Mouse (Mus musculus) neural tube, embryonic 11.5 days (tissue): ENCODE measurements at regions not wholly inside any gene's neighbourhood (a gene's known extent, or its start where the extent isn't known, plus 50 kb on each side); places are given as distances from the start of the nearest gene placed in this dataset.

Experiments used
- ATAC-seq: fragments of 200-750 bp; cut with Nextera tagmentation; 2 replicates; pipeline ENCODE4 v1.8.0; 2017; ENCODE audit warnings: moderate number of reproducible peaks, mild to moderate bottlenecking, moderate TSS enrichment, moderate library complexity; ENCODE audit not compliant: insufficient read depth, low FRiP score, low TSS enrichment
- DNase-seq: peaks from one replicate; pipeline ENCODE4 v3.0.0-alpha.2; 2015; ENCODE audit warnings: low spot score
- H3K27ac ChIP-seq: fragments of 300-500 bp; sonication (generic); 2 replicates; pipeline ENCODE4 v1.5.1; 2014; ENCODE audit warnings: low read depth, mild to moderate bottlenecking, low read length
- H3K27me3 ChIP-seq: fragments of 300-500 bp; sonication (generic); 2 replicates; pipeline ENCODE4 v1.6.1; 2014; ENCODE audit warnings: mild to moderate bottlenecking, low read length, mixed read lengths; ENCODE audit not compliant: control insufficient read depth, insufficient read depth
- H3K36me3 ChIP-seq: fragments of 300-500 bp; sonication (generic); 2 replicates; pipeline ENCODE4 v1.6.1; 2014; ENCODE audit warnings: mild to moderate bottlenecking, low read length, moderate library complexity, mixed read lengths; ENCODE audit not compliant: control insufficient read depth, insufficient read depth
- H3K4me1 ChIP-seq: fragments of 300-500 bp; sonication (generic); 2 replicates; pipeline ENCODE4 v1.6.1; 2014; ENCODE audit warnings: low read length, mixed read lengths; ENCODE audit not compliant: control insufficient read depth, insufficient read depth
- H3K4me2 ChIP-seq: fragments of 300-500 bp; sonication (generic); 2 replicates; pipeline ENCODE4 v1.6.1; 2014; ENCODE audit warnings: low read depth, mild to moderate bottlenecking, moderate library complexity
- H3K4me3 ChIP-seq: fragments of 300-500 bp; sonication (generic); 2 replicates; pipeline ENCODE4 v1.5.1; 2014; ENCODE audit warnings: low read depth, low read length
- H3K9ac ChIP-seq: fragments of 300-500 bp; sonication (generic); 2 replicates; pipeline ENCODE4 v1.6.1; 2014; ENCODE audit warnings: mild to moderate bottlenecking, low read length
- H3K9me3 ChIP-seq: fragments of 300-500 bp; sonication (generic); 2 replicates; pipeline ENCODE4 v1.6.1; 2016; ENCODE audit warnings: low read length; ENCODE audit not compliant: control insufficient read depth
- WGBS: fragments of 180-500 bp; shearing (Covaris S2); extraction: QIAGEN DNeasy Blood & Tissue Kit; methylation state at CpG from one replicate; pipeline ENCODE4 v1.1.7; 2014; 5-methylcytosine and 5-hydroxymethylcytosine counted together

- WGBS = 78% methylated on average over 9 of the region's 10 CpGs
- no peak overlapping the region for H3K4me2 ChIP-seq
- H3K4me3 ChIP-seq = no peak overlapping the region
- no peak for DNase-seq
- ATAC-seq = no peak
- no peaks in the 10 kb centered on the region for H3K36me3 ChIP-seq
- no peaks in the 10 kb centered on the region for H3K4me1 ChIP-seq
- no peak overlapping the region for H3K27ac ChIP-seq
- H3K27me3 ChIP-seq = no peaks in the 10 kb centered on the region
- H3K9me3 ChIP-seq = no peaks in the 10 kb centered on the region
- no peak overlapping the region for H3K9ac ChIP-seq
Observed at GRCm38 (mm10) chr1:92720567-92720966, 71.9 kb upstream of the Otos start.

- WGBS = 93% methylated on average over 6 of the region's 6 CpGs
- H3K4me3 ChIP-seq = no peak overlapping the region
- H3K27ac ChIP-seq = no peak overlapping the region
- H3K4me2 ChIP-seq = no peak overlapping the region
- no peak for ATAC-seq
- H3K27me3 ChIP-seq = no peaks in the 10 kb centered on the region
- H3K4me1 ChIP-seq = no peaks in the 10 kb centered on the region
- H3K36me3 ChIP-seq = no peaks in the 10 kb centered on the region
- no peaks in the 10 kb centered on the region for H3K9me3 ChIP-seq
- H3K9ac ChIP-seq = no peak overlapping the region
- no peak for DNase-seq
Observed at GRCm38 (mm10) chr1:92719864-92720263, 71.2 kb upstream of the Otos start.

- Histone ChIP-seq H3K9me3 (no peaks in the 10 kb centered on the region), H3K4me2 (no peak overlapping the region), H3K4me1 (no peaks in the 10 kb centered on the region; the same call in 1 of the 2 replicates), H3K4me3 (no peak overlapping the region), H3K9ac (no peak overlapping the region), H3K27ac (no peak overlapping the region), H3K36me3 (no peaks in the 10 kb centered on the region), H3K27me3 (no peaks in the 10 kb centered on the region)
- no peak for ATAC-seq
- DNase-seq = no peak
- WGBS = 77% methylated on average over 4 of the region's 4 CpGs
Observed at GRCm38 (mm10) chr1:92718108-92718507, 69.5 kb upstream of the Otos start.

- DNase-seq (no peak), ATAC-seq (no peak)
- H3K27me3 ChIP-seq = no peaks in the 10 kb centered on the region
- 45% methylated on average over 9 of the region's 9 CpGs for WGBS
- no peak overlapping the region for H3K4me2 ChIP-seq
- no peak overlapping the region for H3K9ac ChIP-seq
- no peaks in the 10 kb centered on the region for H3K9me3 ChIP-seq
- H3K36me3 ChIP-seq = no peaks in the 10 kb centered on the region
- H3K27ac ChIP-seq = no peak overlapping the region
- no peaks in the 10 kb centered on the region; the same call in 1 of the 2 replicates for H3K4me1 ChIP-seq
- H3K4me3 ChIP-seq = no peak overlapping the region
Observed at GRCm38 (mm10) chr1:92714725-92715324, 66.2 kb upstream of the Otos start.

- no peaks in the 10 kb centered on the region; the same call in 1 of the 2 replicates for H3K4me1 ChIP-seq
- ATAC-seq (no peak), DNase-seq (no peak)
- H3K9me3 ChIP-seq = no peaks in the 10 kb centered on the region
- H3K27me3 ChIP-seq = no peaks in the 10 kb centered on the region
- no peaks in the 10 kb centered on the region for H3K36me3 ChIP-seq
- H3K9ac ChIP-seq = no peak overlapping the region
- 90% methylated on average over 8 of the region's 8 CpGs for WGBS
- no peak overlapping the region for H3K27ac ChIP-seq
- no peak overlapping the region for H3K4me3 ChIP-seq
- no peak overlapping the region for H3K4me2 ChIP-seq
Observed at GRCm38 (mm10) chr1:92712366-92712765, 63.7 kb upstream of the Otos start.

- Histone ChIP-seq H3K27ac (no peak overlapping the region), H3K4me2 (no peak overlapping the region), H3K9me3 (no peaks in the 10 kb centered on the region), H3K4me3 (no peak overlapping the region), H3K4me1 (no peaks in the 10 kb centered on the region; the same call in 1 of the 2 replicates), H3K36me3 (no peaks in the 10 kb centered on the region), H3K9ac (no peak overlapping the region), H3K27me3 (no peaks in the 10 kb centered on the region)
- WGBS = 86% methylated on average over 2 of the region's 2 CpGs
- ATAC-seq (no peak), DNase-seq (no peak)
Observed at GRCm38 (mm10) chr1:92710321-92710839, 61.7 kb upstream of the Otos start.

GRCm38 (mm10) chr1:92709190-92709850, 60.7 kb upstream of the Otos start:
- Histone ChIP-seq H3K27me3 (no peaks in the 10 kb centered on the region), H3K9me3 (no peaks in the 10 kb centered on the region), H3K36me3 (no peaks in the 10 kb centered on the region), H3K9ac (no peak overlapping the region), H3K27ac (no peak overlapping the region), H3K4me3 (no peak overlapping the region), H3K4me1 (no peaks in the 10 kb centered on the region; the same call in 1 of the 2 replicates), H3K4me2 (no peak overlapping the region)
- ATAC-seq (no peak), DNase-seq (no peak)
- 77% methylated on average over 14 of the region's 14 CpGs for WGBS

- no peak overlapping the region for H3K9ac ChIP-seq
Observed at GRCm38 (mm10) chr1:92707917-92708897, 59.6 kb upstream of the Otos start.

More at GRCm38 (mm10) chr1:92707917-92708897, 59.6 kb upstream of the Otos start:
- H3K27me3 ChIP-seq = no peaks in the 10 kb centered on the region
- 89% methylated on average over 19 of the region's 19 CpGs for WGBS
- ATAC-seq (no peak), DNase-seq (no peak)
- no peak overlapping the region for H3K27ac ChIP-seq
- H3K4me3 ChIP-seq = no peak overlapping the region
- H3K4me2 ChIP-seq = no peak overlapping the region
- no peaks in the 10 kb centered on the region for H3K4me1 ChIP-seq
- no peaks in the 10 kb centered on the region for H3K9me3 ChIP-seq
- no peaks in the 10 kb centered on the region for H3K36me3 ChIP-seq
